Mouse (Mus musculus) megakaryocyte progenitor cell, adult 5-6 weeks (primary cell): ENCODE measurements at regions not wholly inside any gene's neighbourhood (a gene's known extent, or its start where the extent isn't known, plus 50 kb on each side); places are given as distances from the start of the nearest gene placed in this dataset.
"Not testable (repeated sequence)": the region's sequence is repeated elsewhere in the genome, so short reads cannot be mapped to it uniquely, and the experiment has no call there.

ENCODE experiments used
- ATAC-seq: replicated peaks from 2 replicates; pipeline ENCODE4 v1.8.0; 2016; ENCODE audit warnings: mild to moderate bottlenecking, moderate TSS enrichment, inconsistent platforms; ENCODE audit not compliant: poor library complexity

- ATAC-seq, result no peak
These were observed 275.4 kb downstream of the Cetn3 start for GRCm38 (mm10) chr13:82058131-82058731.

- no peak for ATAC-seq
These were observed 276.0 kb downstream of the Cetn3 start for GRCm38 (mm10) chr13:82058872-82059271.

- no peak for ATAC-seq
These were observed 276.6 kb downstream of the Cetn3 start for GRCm38 (mm10) chr13:82059498-82059897.

GRCm38 (mm10) chr13:82063880-82064279 lies 281.0 kb downstream of the Cetn3 start:
- ATAC-seq, result not testable (repeated sequence)

GRCm38 (mm10) chr13:82066174-82066573 lies 283.3 kb downstream of the Cetn3 start:
- no peak for ATAC-seq

DNA sequence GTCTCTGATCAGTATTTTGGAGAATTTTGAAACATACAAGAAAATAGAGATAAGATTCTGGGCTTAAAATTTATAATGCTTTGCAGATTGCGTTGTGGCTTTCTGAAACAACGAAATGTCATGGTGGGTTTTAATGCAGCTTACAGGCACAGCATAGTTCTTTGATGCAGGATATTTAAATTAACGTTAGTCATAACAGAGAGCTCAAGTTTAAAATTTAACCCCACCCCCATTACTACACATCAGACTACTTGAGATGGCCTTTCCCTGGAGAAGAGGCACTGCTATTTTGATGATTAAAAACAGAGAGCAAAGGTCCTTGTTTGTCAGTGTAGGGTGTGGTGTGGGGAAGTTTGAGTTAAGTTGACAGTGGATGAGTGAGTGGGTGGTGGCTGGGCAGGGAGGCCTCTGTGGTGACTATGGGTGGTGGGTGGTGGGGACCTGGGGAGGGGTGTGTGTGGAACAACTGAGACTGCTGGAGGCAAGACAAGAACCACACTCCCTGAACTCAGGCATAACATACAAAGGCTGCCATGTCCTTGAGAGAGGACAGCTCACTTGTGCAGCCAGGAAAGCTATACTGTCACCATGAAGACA lies 283.9 kb downstream of the Cetn3 start:
- ATAC-seq, result no peak

DNA sequence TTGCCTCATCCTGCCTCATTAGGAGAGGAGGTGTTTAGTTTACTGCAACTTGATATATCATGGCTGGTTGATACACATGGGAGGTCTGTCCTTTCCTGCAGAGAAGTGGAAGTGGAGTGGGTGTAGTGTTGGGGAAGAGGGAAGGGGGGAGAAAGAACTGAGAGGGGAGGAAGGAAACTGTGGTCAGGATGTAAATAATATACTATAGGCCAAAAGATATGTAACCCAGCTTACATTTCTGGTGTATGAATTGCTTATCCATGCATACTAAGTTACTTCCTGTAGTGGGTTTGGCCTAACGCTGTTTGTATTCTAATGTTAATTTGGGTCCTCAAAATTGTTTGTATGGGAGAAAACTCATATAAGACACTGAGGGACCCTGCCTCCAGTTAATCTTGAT lies 289.6 kb downstream of the Cetn3 start:
- ATAC-seq, result no peak

- no peak for ATAC-seq
These were observed 290.5 kb downstream of the Cetn3 start for GRCm38 (mm10) chr13:82073343-82073742.

- ATAC-seq, result no peak
These were observed 298.5 kb downstream of the Cetn3 start for GRCm38 (mm10) chr13:82081375-82081774.

GRCm38 (mm10) chr13:82087635-82088034 lies 304.8 kb downstream of the Cetn3 start:
- ATAC-seq, result no peak

GRCm38 (mm10) chr13:82092186-82092585 lies 309.3 kb downstream of the Cetn3 start:
- no peak for ATAC-seq

DNA sequence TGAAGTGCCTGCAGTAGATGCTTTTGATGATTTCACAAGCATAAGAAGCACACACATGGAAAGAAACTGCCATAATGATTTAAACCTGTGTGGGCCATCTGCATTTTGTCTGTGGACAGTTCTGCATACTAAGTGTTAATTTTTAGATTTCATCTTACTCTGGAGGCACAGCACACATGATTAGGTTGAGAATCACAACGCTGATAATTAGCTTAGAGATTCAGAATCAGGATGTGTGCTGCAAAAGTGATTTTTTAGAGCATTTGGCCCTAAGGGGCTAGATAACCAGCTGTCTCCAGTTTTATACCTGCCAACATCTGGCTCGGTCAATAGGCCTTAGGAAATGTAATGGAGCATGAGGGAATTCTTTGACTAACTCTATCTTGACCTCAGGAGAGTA lies 323.2 kb downstream of the Cetn3 start:
- ATAC-seq, result no peak

- no peak for ATAC-seq
These were observed 347.2 kb downstream of the Cetn3 start for GRCm38 (mm10) chr13:82129777-82130735.
